Mouse (Mus musculus) midbrain, embryonic 14.5 days (tissue): ENCODE measurements at regions not wholly inside any gene's neighbourhood (a gene's known extent, or its start where the extent isn't known, plus 50 kb on each side); places are given as distances from the start of the nearest gene placed in this dataset.

ENCODE experiments used
- ATAC-seq: fragments of 200-750 bp; cut with Nextera tagmentation; 2 replicates; pipeline ENCODE4 v1.8.0; 2017; ENCODE audit warnings: moderate number of reproducible peaks, moderate library complexity; ENCODE audit not compliant: low FRiP score, low TSS enrichment
- DNase-seq: peaks from one replicate; pipeline ENCODE4 v3.0.0-alpha.2; 2015
- H3K27ac ChIP-seq: fragments of 300-500 bp; sonication (generic); replicated peaks from 2 replicates; pipeline ENCODE4 v1.5.1; 2014; ENCODE audit warnings: mild to moderate bottlenecking, low read depth, low read length, moderate library complexity
- H3K27me3 ChIP-seq: fragments of 300-500 bp; sonication (generic); 2 replicates; pipeline ENCODE4 v1.6.1; 2014; ENCODE audit warnings: low read length, control low read depth, mixed read lengths; ENCODE audit not compliant: control insufficient read depth, insufficient read depth
- H3K36me3 ChIP-seq: fragments of 300-500 bp; sonication (generic); 2 replicates; pipeline ENCODE4 v1.6.1; 2014; ENCODE audit warnings: low read length, control low read depth; ENCODE audit not compliant: control insufficient read depth, insufficient read depth
- H3K4me1 ChIP-seq: fragments of 300-500 bp; sonication (generic); 2 replicates; pipeline ENCODE4 v1.6.1; 2014; ENCODE audit warnings: mild to moderate bottlenecking, antibody characterized with exemption, low read length, control low read depth; ENCODE audit not compliant: control insufficient read depth, insufficient read depth
- H3K4me2 ChIP-seq: fragments of 300-500 bp; sonication (generic); 2 replicates; pipeline ENCODE4 v1.6.1; 2014; ENCODE audit warnings: mild to moderate bottlenecking, low read length, moderate library complexity
- H3K4me3 ChIP-seq: fragments of 300-500 bp; sonication (generic); replicated peaks from 2 replicates; pipeline ENCODE4 v1.5.1; 2014; ENCODE audit warnings: low read depth, low read length
- H3K9ac ChIP-seq: fragments of 300-500 bp; sonication (generic); replicated peaks from 2 replicates; pipeline ENCODE4 v1.6.1; 2014; ENCODE audit warnings: mild to moderate bottlenecking, low read length, moderate library complexity
- H3K9me3 ChIP-seq: fragments of 300-500 bp; sonication (generic); 2 replicates; pipeline ENCODE4 v1.6.1; 2016; ENCODE audit warnings: low read length, control low read depth, mixed read lengths; ENCODE audit not compliant: control insufficient read depth
- WGBS: fragments of 180-500 bp; shearing (Covaris S2); extraction: QIAGEN DNeasy Blood & Tissue Kit; methylation state at CpG from one replicate; pipeline ENCODE4 v1.1.7; 2014; 5-methylcytosine and 5-hydroxymethylcytosine counted together

DNA sequence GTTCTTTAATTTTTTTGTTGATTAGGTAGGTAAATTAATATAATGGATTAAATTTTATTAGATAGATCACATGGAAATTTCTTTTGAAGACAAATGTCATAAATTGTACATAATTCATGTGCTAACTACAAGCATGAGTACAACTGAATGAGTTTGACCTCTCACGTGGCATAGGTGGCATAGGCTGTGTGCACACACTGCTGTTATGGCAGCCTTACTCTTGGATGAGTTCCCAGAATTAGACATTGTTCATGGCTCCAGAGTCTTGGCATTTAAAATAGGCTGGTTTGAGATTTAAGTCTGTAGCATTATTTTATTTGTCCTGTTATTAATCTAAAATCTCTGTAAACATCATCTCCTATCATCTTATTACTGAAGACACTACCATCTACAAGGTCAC lies 115.2 kb upstream of the Fsip2 start:
- no peak overlapping the region for H3K27ac ChIP-seq
- DNase-seq (peak; percentile 29), ATAC-seq (no peak)
- no peak overlapping the region for H3K4me2 ChIP-seq
- no peak overlapping the region for H3K4me3 ChIP-seq
- H3K36me3 ChIP-seq: no peaks in the 10 kb centered on the region
- no peaks in the 10 kb centered on the region for H3K9me3 ChIP-seq
- H3K9ac ChIP-seq: no peak overlapping the region
- 61% methylated on average over 1 of the region's 1 CpGs for WGBS
- H3K4me1 ChIP-seq: no peaks in the 10 kb centered on the region
- H3K27me3 ChIP-seq: no peaks in the 10 kb centered on the region

DNA sequence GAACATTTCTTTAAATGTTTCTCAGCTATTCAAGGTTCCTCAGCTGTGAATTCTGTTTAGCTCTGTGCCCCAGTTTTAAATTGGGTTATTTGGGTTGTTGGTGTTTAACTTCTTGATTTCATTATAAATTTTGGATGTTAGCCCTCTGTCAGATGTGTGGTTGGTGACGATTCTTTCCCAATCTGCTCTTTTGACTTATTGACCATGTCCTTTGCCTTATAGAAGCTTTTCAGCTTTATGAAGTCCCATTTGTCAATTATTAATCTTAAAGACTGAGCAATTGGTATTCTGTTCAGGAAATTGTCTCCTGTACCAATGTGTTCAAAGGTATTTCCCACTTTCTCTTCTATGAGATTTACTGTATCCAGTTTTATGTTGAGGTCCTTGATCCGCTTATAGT lies 103.6 kb upstream of the Fsip2 start:
- 95% methylated on average over 2 of the region's 2 CpGs for WGBS
- no peak for ATAC-seq

DNA sequence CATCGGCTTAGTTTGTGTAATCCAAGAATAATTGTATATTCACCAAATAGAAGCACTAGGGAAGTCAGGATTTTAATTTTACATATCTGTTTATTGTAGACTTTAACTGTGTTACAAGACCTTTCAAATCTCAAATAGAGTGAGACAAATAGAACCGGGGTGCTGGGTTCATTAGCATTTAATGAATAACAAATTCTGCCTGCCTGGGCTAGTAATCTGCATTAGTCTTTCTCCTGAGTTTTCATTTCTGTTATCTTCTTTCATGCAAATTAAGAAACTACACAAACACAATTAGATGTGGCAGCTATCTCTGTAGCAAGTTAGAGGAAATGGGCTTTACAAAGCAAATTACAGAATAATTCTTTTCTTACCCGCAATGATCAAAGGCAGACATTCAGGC lies 96.2 kb upstream of the Fsip2 start:
- H3K4me3 ChIP-seq: no peak overlapping the region
- peak; percentile 60 for DNase-seq
- WGBS: 14% methylated on average over 3 of the region's 3 CpGs
- H3K27ac ChIP-seq: no peak overlapping the region
- peaks cover 10% of the 10 kb centered on the region; the same call in 1 of the 2 replicates for H3K4me1 ChIP-seq
- H3K4me2 ChIP-seq: 0 out of 2 replicates have a peak overlapping the region, but pooled peaks have one; percentile 14
- ATAC-seq: peak; percentile 55; the same call in 1 of the 2 replicates
- no peaks in the 10 kb centered on the region for H3K36me3 ChIP-seq
- H3K9ac ChIP-seq: no peak overlapping the region
- H3K9me3 ChIP-seq: no peaks in the 10 kb centered on the region
- no peaks in the 10 kb centered on the region for H3K27me3 ChIP-seq

More for the DNA sequence above, 103.6 kb upstream of the Fsip2 start:
- DNase-seq: no peak
- Histone ChIP-seq H3K4me3 (no peak overlapping the region), H3K4me2 (no peak overlapping the region), H3K9me3 (no peaks in the 10 kb centered on the region), H3K27ac (no peak overlapping the region), H3K27me3 (no peaks in the 10 kb centered on the region), H3K4me1 (no peaks in the 10 kb centered on the region), H3K36me3 (no peaks in the 10 kb centered on the region), H3K9ac (no peak overlapping the region)

DNA sequence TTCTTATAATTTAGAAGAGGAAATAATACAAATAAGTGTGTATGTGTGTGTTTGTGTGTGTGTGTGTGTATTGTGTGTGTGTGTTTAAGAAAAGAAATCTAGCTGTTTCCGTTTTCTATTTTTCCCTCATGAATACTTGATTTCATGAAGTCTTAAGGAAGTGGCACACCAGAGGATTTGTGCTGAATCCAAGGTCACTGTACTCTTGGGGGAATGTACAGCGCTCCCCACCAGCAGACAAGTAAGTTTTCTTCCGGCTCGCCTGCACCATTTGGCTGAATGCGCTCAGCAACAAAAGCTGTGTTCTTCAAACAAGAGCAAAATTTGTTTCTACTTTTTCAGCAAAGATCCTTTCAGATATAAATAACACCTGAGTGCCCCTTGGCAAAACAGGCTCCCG lies 95.7 kb upstream of the Fsip2 start:
- no peaks in the 10 kb centered on the region for H3K9me3 ChIP-seq
- WGBS: 38% methylated on average over 6 of the region's 6 CpGs
- no peak overlapping the region for H3K4me3 ChIP-seq
- no peaks in the 10 kb centered on the region for H3K27me3 ChIP-seq
- no peak overlapping the region for H3K9ac ChIP-seq
- no peaks in the 10 kb centered on the region for H3K36me3 ChIP-seq
- ATAC-seq: no peak; the same call in 1 of the 2 replicates
- DNase-seq: peak; percentile 55
- peak overlapping the region; percentile 17; the same call in 1 of the 2 replicates for H3K4me2 ChIP-seq
- H3K4me1 ChIP-seq: peaks cover 10% of the 10 kb centered on the region; the same call in 1 of the 2 replicates
- H3K27ac ChIP-seq: 0 out of 2 replicates have a peak overlapping the region, but pooled peaks have one; percentile 10
